Mouse (Mus musculus) cerebellum, adult 2 months (tissue): ENCODE data around the gene Kcnma1.

Experiments used
- CTCF ChIP-seq: fragments of 200-500 bp; IDR thresholded peaks from 2 replicates; pipeline ENCODE4 v1.5.1; 2011; ENCODE audit warnings: low read depth, mild to moderate bottlenecking, control low read depth, low read length, moderate library complexity, borderline replicate concordance; ENCODE audit not compliant: insufficient read depth
- POLR2A ChIP-seq: fragments of 200-500 bp; IDR thresholded peaks from 2 replicates; pipeline ENCODE4 v1.6.1; 2011; ENCODE audit warnings: low read length, control low read depth, borderline replicate concordance; ENCODE audit not compliant: insufficient read depth

- TF ChIP-seq POLR2A (no peak), CTCF (no peak)
Observed at GRCm38 (mm10) chr14:23824937-23825336, 189.4 kb downstream of the Kcnma1 start.
